Comparison of ENCODE assay signal across 38 mouse cellular contexts in genomic region chr13:59690576-59690975, GRCm38 (mm10). TPM values are rescaled to one million over a fixed set of nuclear protein-coding genes. Genes with fewer than 3 reads are reported as not detected.
DNase-seq lines count a peak whose midpoint lies in the region; ATAC-seq and TF ChIP-seq lines count a peak whose summit lies in the region.
"Had no signal": no experiment of that assay in that cellular context is flagged by ENCODE, and none has a peak within 500 bp of the region (broad histone marks: within the 10 kb centered on the region; RNA-seq: fewer than 3 reads in every experiment).

No protein-coding gene starts in this region.

- TF ChIP-seq CTCF in intestine, postnatal 0 days (IDR thresholded peaks at IDR 0.05; ENCODE audit: low read depth) = peak; percentile 18
- TF ChIP-seq CTCF in CH12.LX (conservative IDR thresholded peaks at IDR 0.05 in 1 of 2, IDR thresholded peaks at IDR 0.05 in 1 of 2; ENCODE audit: low read depth in 2 of 2, low read length in 2 of 2) (peak in 1 of 2 experiments; percentile 45; a peak in 2 of 4 replicates), E14TG2a.4 (conservative IDR thresholded peaks at IDR 0.05; ENCODE audit: low read length) (peak; percentile 25; the same call in 1 of the 2 replicates)

- dilution Hi-C loops in CH12.LX (cut with MboI; ENCODE audit: extremely low pct_ligation_motif_present, extremely low pct_unique_long_range_greater_than_20kb, low sequenced_read_pairs) = no loop called here

- in situ Hi-C loops in CH12.LX (cut with MboI; ENCODE audit: low pct_ligation_motif_present, low pct_unique_long_range_greater_than_20kb, low sequenced_read_pairs) = no loop called here

- H3K4me3 ChIP-seq in intestine, postnatal 0 days (ENCODE audit: low read depth, low read length) = no peak overlapping the region
- no peak overlapping the region for H3K4me3 ChIP-seq in intestine, embryonic 15.5 days (replicated peaks)
- no peak overlapping the region for H3K4me3 ChIP-seq in CH12.LX (replicated peaks in 1 of 3; ENCODE audit: low read depth in 2 of 3, low read length in 2 of 3, poor library complexity in 1 of 3)
- H3K4me3 ChIP-seq in E14TG2a.4 (replicated peaks; ENCODE audit: low read length) = no peak overlapping the region
- H3K4me3 ChIP-seq: embryonic facial prominence, embryonic 10.5 days; embryonic facial prominence, embryonic 13.5 days; erythroblast, embryonic 14.5 days; forebrain, embryonic 12.5 days; forebrain, embryonic 15.5 days; heart, embryonic 12.5 days; heart, embryonic 15.5 days; hindbrain, embryonic 12.5 days; hindbrain, embryonic 15.5 days had no signal

- 85% methylated on average over 7 of the region's 7 CpGs for WGBS in intestine, postnatal 0 days
- WGBS in intestine, embryonic 15.5 days = 83% methylated on average over 7 of the region's 7 CpGs

- no peak for ATAC-seq in intestine, postnatal 0 days
- no peak for ATAC-seq in intestine, embryonic 15.5 days
- ATAC-seq: activated CD4-positive, CD25-positive, alpha-beta regulatory T cell, adult 4 months; forebrain, embryonic 15.5 days; Patski had no signal

- TF ChIP-seq RAD21 in CH12.LX (IDR thresholded peaks at IDR 0.05; ENCODE audit: low read depth, low read length) = peak; percentile 24

- H3K27ac ChIP-seq in intestine, postnatal 0 days (ENCODE audit: low read depth, low read length) = no peak overlapping the region
- H3K27ac ChIP-seq in intestine, embryonic 15.5 days = no peak overlapping the region
- no peak overlapping the region for H3K27ac ChIP-seq in CH12.LX (ENCODE audit: insufficient read depth, low read depth)
- H3K27ac ChIP-seq: embryonic facial prominence, embryonic 10.5 days; embryonic facial prominence, embryonic 13.5 days; forebrain, embryonic 12.5 days; forebrain, embryonic 15.5 days; heart, embryonic 15.5 days; hindbrain, embryonic 12.5 days; hindbrain, embryonic 15.5 days had no signal

- no peaks in the 10 kb centered on the region for H3K79me2 ChIP-seq in CH12.LX (replicated peaks; ENCODE audit: control insufficient read depth, extremely low read depth, insufficient read depth, poor library complexity, severe bottlenecking)

- no peak for TF ChIP-seq EP300 in CH12.LX (IDR thresholded peaks at IDR 0.05; ENCODE audit: low read length)

- no peaks in the 10 kb centered on the region for H3K9me3 ChIP-seq in intestine, postnatal 0 days (ENCODE audit: control insufficient read depth)
- H3K9me3 ChIP-seq in intestine, embryonic 15.5 days = no peaks in the 10 kb centered on the region
- H3K9me3 ChIP-seq in CH12.LX (replicated peaks; ENCODE audit: low read length) = peaks cover 3% of the 10 kb centered on the region
- H3K9me3 ChIP-seq in E14TG2a.4 (ENCODE audit: low read length) = peaks cover 5% of the 10 kb centered on the region
- H3K9me3 ChIP-seq: embryonic facial prominence, embryonic 13.5 days; forebrain, embryonic 15.5 days; heart, embryonic 12.5 days; heart, embryonic 15.5 days; hindbrain, embryonic 12.5 days; hindbrain, embryonic 15.5 days had no signal

- H3K27me3 ChIP-seq in intestine, postnatal 0 days (replicated peaks; ENCODE audit: control insufficient read depth, insufficient read depth, low read length) = no peaks in the 10 kb centered on the region
- no peaks in the 10 kb centered on the region for H3K27me3 ChIP-seq in intestine, embryonic 15.5 days (replicated peaks)
- H3K27me3 ChIP-seq in CH12.LX (replicated peaks) (peaks cover 5% of the 10 kb centered on the region), E14TG2a.4 (ENCODE audit: insufficient read depth, low read length) (no peaks in the 10 kb centered on the region)
- H3K27me3 ChIP-seq: embryonic facial prominence, embryonic 13.5 days; forebrain, embryonic 12.5 days; forebrain, embryonic 15.5 days; heart, embryonic 12.5 days; heart, embryonic 15.5 days; hindbrain, embryonic 15.5 days; Patski had no signal

- no peak for TF ChIP-seq POLR2A in CH12.LX (IDR thresholded peaks at IDR 0.05; ENCODE audit: low read depth, low read length)

- no peak overlapping the region for H3K4me2 ChIP-seq in intestine, postnatal 0 days (replicated peaks; ENCODE audit: low read depth)
- no peak overlapping the region for H3K4me2 ChIP-seq in intestine, embryonic 15.5 days (replicated peaks)
- no peak overlapping the region for H3K4me2 ChIP-seq in CH12.LX (ENCODE audit: insufficient read depth, low read depth, poor library complexity, severe bottlenecking)
- H3K4me2 ChIP-seq: embryonic facial prominence, embryonic 13.5 days; forebrain, embryonic 12.5 days; forebrain, embryonic 15.5 days; heart, embryonic 12.5 days; heart, embryonic 15.5 days; hindbrain, embryonic 12.5 days; hindbrain, embryonic 15.5 days had no signal

- no peak overlapping the region for H3K9ac ChIP-seq in intestine, postnatal 0 days (ENCODE audit: low read depth, low read length)
- no peak overlapping the region for H3K9ac ChIP-seq in intestine, embryonic 15.5 days
- no peak overlapping the region for H3K9ac ChIP-seq in CH12.LX (ENCODE audit: insufficient read depth, low read depth)
- H3K9ac ChIP-seq: embryonic facial prominence, embryonic 13.5 days; forebrain, embryonic 12.5 days; forebrain, embryonic 15.5 days; heart, embryonic 12.5 days; heart, embryonic 15.5 days; hindbrain, embryonic 12.5 days; hindbrain, embryonic 15.5 days had no signal

- no peak for DNase-seq in CH12.LX (ENCODE audit: extremely low read depth)
- DNase-seq in R1 (ENCODE audit: low read depth, low spot score) = peak; percentile 67
- no peak for DNase-seq in retina, embryonic 14.5 days (ENCODE audit: low spot score)
- no peak for DNase-seq in left cerebral cortex, postnatal 25 days (ENCODE audit: low spot score in 2 of 2)
- DNase-seq: adrenal gland, adult 8-10 months; adrenal gland, postnatal 25 days; cerebellum, adult 11-12 months; cerebellum, adult 8-10 months; cerebellum, postnatal 10 days; cerebellum, postnatal 36 days; embryo, embryonic 11 days; gastrocnemius, postnatal 10 days; gastrocnemius, postnatal 36 days; heart, postnatal 10 days; heart, postnatal 36 days; kidney, adult 18-20 months had no signal

- no peaks in the 10 kb centered on the region for H3K36me3 ChIP-seq in intestine, postnatal 0 days (ENCODE audit: control insufficient read depth, insufficient read depth)
- no peaks in the 10 kb centered on the region for H3K36me3 ChIP-seq in intestine, embryonic 15.5 days
- H3K36me3 ChIP-seq in CH12.LX (replicated peaks in 1 of 2; ENCODE audit: control insufficient read depth in 1 of 2, insufficient read depth in 1 of 2, low read length in 1 of 2) = no peaks in the 10 kb centered on the region
- H3K36me3 ChIP-seq in E14TG2a.4 (ENCODE audit: insufficient read depth, low read length) = no peaks in the 10 kb centered on the region
- H3K36me3 ChIP-seq: embryonic facial prominence, embryonic 10.5 days; embryonic facial prominence, embryonic 13.5 days; forebrain, embryonic 12.5 days; forebrain, embryonic 15.5 days; G1E; heart, embryonic 12.5 days; heart, embryonic 15.5 days; hindbrain, embryonic 12.5 days; hindbrain, embryonic 15.5 days had no signal

- intact Hi-C loops in left cerebral cortex, postnatal 25 days (cut with DNase I) = no loop called here

- no peaks in the 10 kb centered on the region for H3K4me1 ChIP-seq in intestine, postnatal 0 days (replicated peaks; ENCODE audit: control insufficient read depth, insufficient read depth, low read length)
- no peaks in the 10 kb centered on the region for H3K4me1 ChIP-seq in intestine, embryonic 15.5 days (replicated peaks)
- H3K4me1 ChIP-seq in CH12.LX (ENCODE audit: control insufficient read depth in 1 of 2, insufficient read depth in 2 of 2) = no peaks in the 10 kb centered on the region; a peak in 1 of 4 replicates
- peaks cover 15% of the 10 kb centered on the region for H3K4me1 ChIP-seq in E14TG2a.4 (replicated peaks; ENCODE audit: low read depth, low read length)
- H3K4me1 ChIP-seq: embryonic facial prominence, embryonic 13.5 days; forebrain, embryonic 15.5 days; hindbrain, embryonic 15.5 days had no signal

TF ChIP-seq in CH12.LX, 34 proteins besides CTCF, POLR2A, EP300 and RAD21 (continues in another document):
- TF ChIP-seq UBTF (IDR thresholded peaks at IDR 0.05; ENCODE audit: low read depth, low read length) (no peak), JUND (conservative IDR thresholded peaks at IDR 0.05; ENCODE audit: low read depth, low read length) (no peak)

RNA-seq across cellular contexts. Expression of gene 4921517D22Rik, which starts 3.3 kb away (rescaled TPM):
- not detected in 2 replicates for polyA plus RNA-seq in intestine, postnatal 0 days (2015; fragmentation: Nextera tagmentation; extraction: Ambion mirVana)
- polyA plus RNA-seq in intestine, embryonic 15.5 days (2015; fragmentation: Nextera tagmentation; extraction: Ambion mirVana) = not detected in 2 replicates
- total RNA-seq in CH12.LX (2012; rRNA removed) = not detected in 2 replicates
- total RNA-seq in CH12.LX (2014; rRNA removed) = not detected in 2 replicates
- not detected in 2 replicates for polyA plus RNA-seq in CH12.LX (2012; ENCODE audit: insufficient read length, low read depth)
- not detected for total RNA-seq in left cerebral cortex, postnatal 25 days (2021)
- total RNA-seq: adrenal gland, adult 8-10 months; adrenal gland, postnatal 25 days; gastrocnemius, adult 18-20 months; gastrocnemius, postnatal 10 days; gastrocnemius, postnatal 36 days; granulocyte monocyte progenitor cell, adult 5-6 weeks; heart, adult 8-10 months; heart, postnatal 10 days; heart, postnatal 36 days had no signal
- polyA plus RNA-seq: brain, embryonic 14.5 days; C2C12; cortical plate, adult 2 months; embryonic facial prominence, embryonic 10.5 days; embryonic facial prominence, embryonic 13.5 days; erythroblast, embryonic 14.5 days; forebrain, embryonic 12.5 days; forebrain, embryonic 15.5 days; G1E; heart, embryonic 12.5 days; heart, embryonic 15.5 days; hindbrain, embryonic 12.5 days; hindbrain, embryonic 15.5 days; intestine, embryonic 14.5 days; Patski had no signal

RNA-seq across cellular contexts. Expression of gene Golm1, which starts 15.0 kb away (rescaled TPM):
- polyA plus RNA-seq in intestine, postnatal 0 days (2015; fragmentation: Nextera tagmentation; extraction: Ambion mirVana) = 29.6 and 34.3 TPM in 2 replicates
- polyA plus RNA-seq in intestine, embryonic 15.5 days (2015; fragmentation: Nextera tagmentation; extraction: Ambion mirVana) = 81.8 and 86.9 TPM in 2 replicates
- total RNA-seq in CH12.LX (2012; rRNA removed) (16.4 and 17.4 TPM in 2 replicates), CH12.LX (2014; rRNA removed) (18.9 and 21.9 TPM in 2 replicates)
- polyA plus RNA-seq in CH12.LX (2012; ENCODE audit: insufficient read length, low read depth) = 14.3 and 18.1 TPM in 2 replicates
- 10 to 100 TPM; 19.9 to 20.9 TPM for total RNA-seq in left cerebral cortex, postnatal 25 days (2021)

RNA-seq across cellular contexts. Expression of gene Spata31d1a, which starts 19.6 kb away (rescaled TPM):
- polyA plus RNA-seq in intestine, postnatal 0 days (2015; fragmentation: Nextera tagmentation; extraction: Ambion mirVana) = not detected in 2 replicates
- polyA plus RNA-seq in intestine, embryonic 15.5 days (2015; fragmentation: Nextera tagmentation; extraction: Ambion mirVana) = 0.03 TPM in 1 of 2 replicates, not detected in the other
- total RNA-seq in CH12.LX (2012; rRNA removed) (not detected in 2 replicates), CH12.LX (2014; rRNA removed) (not detected in 2 replicates)
- polyA plus RNA-seq in CH12.LX (2012; ENCODE audit: insufficient read length, low read depth) = 0.19 TPM in 1 of 2 replicates, not detected in the other
- under 1 TPM; 0.11 to 0.14 TPM for total RNA-seq in left cerebral cortex, postnatal 25 days (2021)
- total RNA-seq: adrenal gland, adult 8-10 months; adrenal gland, postnatal 25 days; gastrocnemius, adult 18-20 months; gastrocnemius, postnatal 10 days; gastrocnemius, postnatal 36 days; granulocyte monocyte progenitor cell, adult 5-6 weeks; heart, adult 8-10 months; heart, postnatal 10 days; heart, postnatal 36 days had no signal
- polyA plus RNA-seq: activated CD4-positive, CD25-positive, alpha-beta regulatory T cell, adult 4 months; C2C12; erythroblast, embryonic 14.5 days; G1E; heart, embryonic 12.5 days; hindbrain, embryonic 15.5 days had no signal

RNA-seq across cellular contexts. Expression of gene Spata31d1b, which starts 21.5 kb away (rescaled TPM):
- polyA plus RNA-seq in intestine, postnatal 0 days (2015; fragmentation: Nextera tagmentation; extraction: Ambion mirVana) = not detected in 2 replicates
- polyA plus RNA-seq in intestine, embryonic 15.5 days (2015; fragmentation: Nextera tagmentation; extraction: Ambion mirVana) = not detected in 2 replicates
- 0.13 and 0.30 TPM in 2 replicates for total RNA-seq in CH12.LX (2012; rRNA removed)
- total RNA-seq in CH12.LX (2014; rRNA removed) = 0.09 and 0.18 TPM in 2 replicates
- 0.05 and 0.27 TPM in 2 replicates for polyA plus RNA-seq in CH12.LX (2012; ENCODE audit: insufficient read length, low read depth)
- total RNA-seq in left cerebral cortex, postnatal 25 days (2021) = under 1 TPM in 1 of 2 experiments, not detected in 1; 0.07 TPM
- total RNA-seq: adrenal gland, adult 8-10 months; adrenal gland, postnatal 25 days; gastrocnemius, adult 18-20 months; gastrocnemius, postnatal 10 days; gastrocnemius, postnatal 36 days; granulocyte monocyte progenitor cell, adult 5-6 weeks; heart, adult 8-10 months; heart, postnatal 10 days; heart, postnatal 36 days had no signal
- polyA plus RNA-seq: activated CD4-positive, CD25-positive, alpha-beta regulatory T cell, adult 4 months; C2C12; embryonic facial prominence, embryonic 10.5 days; embryonic facial prominence, embryonic 13.5 days; erythroblast, embryonic 14.5 days; forebrain, embryonic 12.5 days; forebrain, embryonic 15.5 days; G1E; heart, embryonic 12.5 days; heart, embryonic 15.5 days; hindbrain, embryonic 12.5 days; hindbrain, embryonic 15.5 days; intestine, embryonic 14.5 days; Patski had no signal

RNA-seq across cellular contexts. Expression of gene Spata31d1d, which starts 41.0 kb away (rescaled TPM):
- polyA plus RNA-seq in intestine, postnatal 0 days (2015; fragmentation: Nextera tagmentation; extraction: Ambion mirVana) = not detected in 2 replicates
- not detected in 2 replicates for polyA plus RNA-seq in intestine, embryonic 15.5 days (2015; fragmentation: Nextera tagmentation; extraction: Ambion mirVana)
- total RNA-seq in CH12.LX (2012; rRNA removed) (not detected in 2 replicates), CH12.LX (2014; rRNA removed) (not detected in 2 replicates)
- polyA plus RNA-seq in CH12.LX (2012; ENCODE audit: insufficient read length, low read depth) = not detected in 2 replicates
- total RNA-seq in left cerebral cortex, postnatal 25 days (2021) = not detected
- total RNA-seq: adrenal gland, adult 8-10 months; adrenal gland, postnatal 25 days; gastrocnemius, adult 18-20 months; gastrocnemius, postnatal 10 days; gastrocnemius, postnatal 36 days; granulocyte monocyte progenitor cell, adult 5-6 weeks; heart, adult 8-10 months; heart, postnatal 10 days; heart, postnatal 36 days had no signal
- polyA plus RNA-seq: activated CD4-positive, CD25-positive, alpha-beta regulatory T cell, adult 4 months; C2C12; embryonic facial prominence, embryonic 10.5 days; embryonic facial prominence, embryonic 13.5 days; forebrain, embryonic 12.5 days; forebrain, embryonic 15.5 days; G1E; heart, embryonic 12.5 days; heart, embryonic 15.5 days; hindbrain, embryonic 12.5 days; hindbrain, embryonic 15.5 days; intestine, embryonic 14.5 days; Patski had no signal
